9 mouse cellular contexts compared by ENCODE assay signal in the genomic region with DNA sequence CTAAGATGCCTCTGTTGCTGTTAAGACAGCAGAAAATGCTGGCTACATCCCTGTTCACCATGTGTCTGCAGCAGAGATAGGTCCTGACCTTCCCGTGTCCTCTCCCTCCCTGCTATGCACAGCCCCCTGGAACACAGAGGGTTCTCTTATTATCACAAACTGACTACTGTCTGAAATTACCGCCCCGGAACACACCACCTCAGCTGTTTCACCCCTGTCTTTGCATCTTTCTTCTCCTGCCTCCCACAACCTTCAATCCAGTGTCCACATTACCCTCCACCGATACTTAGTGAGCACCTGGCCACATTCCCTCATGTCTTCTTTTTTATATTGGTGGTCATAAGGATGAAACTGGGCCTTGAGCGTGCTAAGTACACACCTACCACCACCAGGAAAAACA.
"Had no signal": no experiment of that assay in that cellular context is flagged by ENCODE, and none has a peak within 500 bp of the region (broad histone marks: within the 10 kb centered on the region; RNA-seq: fewer than 3 reads in every experiment).

No protein-coding gene starts in this region.

- H3K9ac ChIP-seq: liver, embryonic 15.5 days; midbrain, embryonic 15.5 days; neural tube, embryonic 12.5 days had no signal

- H3K27ac ChIP-seq: limb, embryonic 10.5 days; liver, embryonic 15.5 days; midbrain, embryonic 15.5 days; neural tube, embryonic 12.5 days; stomach, postnatal 0 days had no signal

- ATAC-seq: midbrain, embryonic 15.5 days had no signal

- H3K36me3 ChIP-seq: limb, embryonic 10.5 days; liver, embryonic 15.5 days; midbrain, embryonic 15.5 days; neural tube, embryonic 12.5 days had no signal

- DNase-seq: kidney, adult 8-10 months; kidney, postnatal 25 days; thymus, postnatal 4 days had no signal

- H3K9me3 ChIP-seq: limb, embryonic 10.5 days; liver, embryonic 15.5 days; midbrain, embryonic 15.5 days; neural tube, embryonic 12.5 days had no signal

- H3K4me3 ChIP-seq: limb, embryonic 10.5 days; liver, embryonic 15.5 days; midbrain, embryonic 15.5 days; neural tube, embryonic 12.5 days had no signal

- H3K4me2 ChIP-seq: liver, embryonic 11.5 days; liver, embryonic 15.5 days; midbrain, embryonic 15.5 days; neural tube, embryonic 12.5 days had no signal

- H3K27me3 ChIP-seq: midbrain, embryonic 15.5 days; neural tube, embryonic 12.5 days had no signal
